Mouse (Mus musculus): Measurements from ENCODE around the gene Ccdc157.
"Not testable (repeated sequence)": the region's sequence is repeated elsewhere in the genome, so short reads cannot be mapped to it uniquely, and the experiment has no call there.

Ccdc157 gene

DNA sequence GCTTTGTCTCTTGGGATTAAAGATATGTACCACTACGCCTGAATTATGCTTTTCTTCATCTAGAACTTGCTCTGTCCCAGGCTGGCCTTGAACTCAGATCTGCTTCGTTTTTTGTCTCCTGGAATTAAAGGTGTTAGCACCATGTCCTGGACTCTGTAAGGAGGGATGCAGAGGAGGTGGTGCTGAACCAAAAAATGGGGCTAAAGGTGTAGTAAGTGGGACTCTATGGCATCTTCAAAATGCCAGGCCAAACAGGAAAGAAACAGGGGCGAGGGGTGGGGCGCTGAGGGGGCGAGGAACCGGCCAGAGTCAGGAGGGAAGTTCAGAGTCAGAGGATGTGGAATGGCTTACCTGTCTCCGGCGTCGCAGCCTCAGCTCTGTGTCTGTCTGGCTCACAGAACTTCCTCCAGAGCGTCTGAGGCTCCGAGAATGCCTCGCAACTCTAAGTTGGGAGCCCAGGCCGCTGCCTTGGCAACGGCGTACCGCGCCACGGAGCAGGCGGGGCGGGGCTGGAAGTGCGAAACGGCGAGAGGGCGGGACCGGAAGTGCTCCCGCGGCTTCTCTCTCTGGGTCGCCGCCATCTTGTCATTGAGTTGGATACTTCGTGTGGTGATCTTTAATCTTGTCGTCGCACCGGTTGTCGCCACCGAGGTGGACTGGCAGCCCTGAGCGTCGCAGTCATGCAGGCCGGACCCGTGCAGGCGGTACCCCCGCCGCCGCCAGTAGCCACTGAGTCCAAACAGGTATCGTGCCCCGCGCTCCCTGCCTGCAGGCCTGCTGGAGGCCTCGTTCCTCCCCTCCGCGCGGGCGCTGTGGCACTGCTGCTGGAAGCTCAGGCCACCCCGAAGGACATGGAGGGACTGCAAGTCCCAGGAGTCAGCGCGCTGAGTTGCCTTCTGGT lies at the start of gene Ccdc157, which contains the start of gene Sf3a1:
TSS of gene Ccdc157 (minus strand) at position 486 of the 901 bp plus-strand sequence.
TSS of gene Sf3a1 (plus strand) at position 543 of the 901 bp plus-strand sequence.
- in situ Hi-C loops (cut with MboI; ENCODE audit: unreplicated experiment in 2 of 2), result no loop called here

DNA sequence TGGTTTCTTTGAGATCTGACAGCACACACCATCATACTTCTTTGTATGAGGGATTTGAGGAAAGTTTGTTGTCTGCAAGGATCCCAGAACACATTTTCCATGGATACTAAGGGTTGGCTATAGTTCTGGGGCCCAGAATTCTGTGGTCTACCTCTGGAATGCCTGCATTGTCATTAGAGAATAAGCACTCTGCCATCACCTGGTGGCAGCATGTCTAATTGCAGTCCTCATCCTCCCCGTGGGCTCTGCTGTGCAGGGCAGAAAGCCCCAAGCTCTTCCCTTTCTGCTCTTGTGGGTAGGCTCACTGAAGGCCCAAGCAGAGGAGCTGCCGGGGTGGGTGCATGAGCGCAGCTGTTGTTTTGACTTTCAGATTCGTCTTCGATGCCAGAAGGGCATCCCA lies 49.5 kb upstream of the Ccdc157 start:
- in situ Hi-C loops (cut with MboI; ENCODE audit: unreplicated experiment in 2 of 2), result no loop called here

DNA sequence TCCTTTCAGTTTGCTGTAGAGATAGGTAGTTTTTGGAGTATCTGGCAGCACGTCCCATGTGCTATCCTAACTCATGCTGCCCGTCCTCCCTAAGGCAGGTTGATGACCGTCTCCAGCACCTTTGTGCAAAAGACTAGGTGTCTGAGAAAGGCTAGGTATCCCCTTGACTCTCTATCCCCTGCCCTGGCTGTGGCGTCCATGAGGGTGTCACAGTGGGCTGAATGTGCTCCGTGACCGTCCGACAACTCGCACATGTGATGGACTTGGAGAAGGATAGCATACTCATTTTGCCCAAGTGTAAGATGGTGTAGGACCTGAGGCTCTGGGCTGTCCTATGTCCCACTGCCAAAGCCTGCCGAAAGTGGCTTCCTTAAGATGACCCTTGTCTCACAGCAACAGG lies 47.6 kb upstream of the Ccdc157 start:
- in situ Hi-C loops (cut with MboI; ENCODE audit: unreplicated experiment in 2 of 2), result no loop called here

DNA sequence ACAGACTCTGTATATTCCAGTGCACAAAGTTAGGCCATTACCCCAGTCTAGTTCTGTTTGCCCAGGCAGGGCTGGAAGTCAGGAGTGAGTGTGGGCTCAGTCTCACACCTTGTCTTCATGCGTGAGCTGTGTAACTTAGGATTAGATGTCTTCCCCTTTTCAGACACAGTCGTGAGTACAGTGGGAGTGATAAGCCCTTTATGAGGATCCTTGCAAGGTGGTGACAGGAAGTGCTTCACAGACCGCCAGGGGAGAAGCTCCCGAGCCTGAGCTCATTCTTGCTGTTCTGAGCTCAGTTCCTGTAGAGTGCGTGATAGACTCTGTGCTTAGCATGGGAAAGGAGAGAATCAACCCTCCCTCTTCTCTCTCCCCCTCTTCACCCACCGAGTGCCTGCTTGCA lies 46.5 kb upstream of the Ccdc157 start:
- in situ Hi-C loops (cut with MboI; ENCODE audit: unreplicated experiment in 2 of 2), result no loop called here

DNA sequence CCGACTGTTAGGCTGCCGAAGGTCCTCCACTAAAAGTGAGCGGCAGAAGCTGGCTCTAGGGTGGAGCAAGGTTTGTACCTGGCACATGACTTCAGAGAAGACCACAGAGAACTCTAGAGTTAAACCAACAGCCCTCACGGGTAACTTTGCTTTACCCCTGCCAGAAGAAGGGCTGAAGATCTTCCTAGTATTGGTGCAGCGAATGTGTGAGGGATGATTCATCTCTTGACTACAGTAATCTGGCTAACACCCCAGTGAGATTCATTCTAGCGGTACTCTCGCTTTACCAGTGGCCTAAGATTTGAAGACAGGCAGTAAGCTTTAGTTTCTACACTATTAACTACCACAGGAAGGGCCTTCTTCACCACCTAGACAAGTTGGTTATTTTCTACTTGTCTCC lies 45.9 kb upstream of the Ccdc157 start:
- in situ Hi-C loops (cut with MboI; ENCODE audit: unreplicated experiment in 2 of 2), result no loop called here

DNA sequence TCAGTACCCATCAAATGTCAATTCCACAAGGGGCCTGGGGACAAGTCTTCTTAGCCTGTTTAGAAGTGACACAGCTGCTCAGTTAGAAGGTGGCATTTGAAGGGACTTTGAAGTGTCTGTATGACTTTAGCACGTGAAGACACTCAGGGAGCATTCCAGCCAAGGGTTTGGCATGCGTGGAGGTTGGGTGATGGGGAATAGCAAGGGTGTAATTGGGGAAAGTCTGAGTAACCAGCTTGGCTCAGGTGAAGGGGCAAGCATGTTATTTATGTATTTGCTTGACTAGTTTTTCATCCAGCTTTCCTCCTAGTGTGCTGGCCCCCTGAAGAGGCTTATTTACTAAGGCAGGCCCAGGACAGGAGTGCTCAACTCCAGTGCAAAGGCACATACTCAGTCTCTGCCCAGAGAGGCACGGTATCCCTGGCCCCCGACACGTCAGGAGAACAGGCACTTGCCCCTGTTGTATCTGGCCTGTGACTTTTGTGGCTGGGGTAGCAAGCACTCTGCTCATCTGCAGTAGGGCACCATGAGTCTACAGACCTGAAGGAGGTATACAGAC lies 45.1 kb upstream of the Ccdc157 start:
- in situ Hi-C loops (cut with MboI; ENCODE audit: unreplicated experiment in 2 of 2), result no loop called here

DNA sequence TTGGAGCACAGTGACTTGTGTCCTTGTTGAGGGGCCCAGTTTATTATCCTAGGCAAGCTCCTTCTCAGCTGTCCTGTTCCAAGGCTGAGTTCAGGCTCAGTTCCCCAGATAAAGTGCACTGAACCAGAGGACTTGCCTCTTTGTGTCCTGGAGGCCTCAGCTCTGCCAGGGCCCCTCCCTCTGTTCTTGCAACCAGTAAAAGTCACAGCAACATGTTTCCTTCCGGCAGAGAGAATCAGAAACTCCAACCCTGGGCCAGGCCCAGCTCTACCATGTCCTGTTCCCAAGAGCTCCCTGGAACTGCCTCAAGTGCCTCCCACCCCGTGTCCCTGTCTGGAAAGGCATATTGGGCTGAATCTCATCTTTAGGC lies 43.6 kb upstream of the Ccdc157 start:
- in situ Hi-C loops (cut with MboI; ENCODE audit: unreplicated experiment in 2 of 2), result no loop called here

DNA sequence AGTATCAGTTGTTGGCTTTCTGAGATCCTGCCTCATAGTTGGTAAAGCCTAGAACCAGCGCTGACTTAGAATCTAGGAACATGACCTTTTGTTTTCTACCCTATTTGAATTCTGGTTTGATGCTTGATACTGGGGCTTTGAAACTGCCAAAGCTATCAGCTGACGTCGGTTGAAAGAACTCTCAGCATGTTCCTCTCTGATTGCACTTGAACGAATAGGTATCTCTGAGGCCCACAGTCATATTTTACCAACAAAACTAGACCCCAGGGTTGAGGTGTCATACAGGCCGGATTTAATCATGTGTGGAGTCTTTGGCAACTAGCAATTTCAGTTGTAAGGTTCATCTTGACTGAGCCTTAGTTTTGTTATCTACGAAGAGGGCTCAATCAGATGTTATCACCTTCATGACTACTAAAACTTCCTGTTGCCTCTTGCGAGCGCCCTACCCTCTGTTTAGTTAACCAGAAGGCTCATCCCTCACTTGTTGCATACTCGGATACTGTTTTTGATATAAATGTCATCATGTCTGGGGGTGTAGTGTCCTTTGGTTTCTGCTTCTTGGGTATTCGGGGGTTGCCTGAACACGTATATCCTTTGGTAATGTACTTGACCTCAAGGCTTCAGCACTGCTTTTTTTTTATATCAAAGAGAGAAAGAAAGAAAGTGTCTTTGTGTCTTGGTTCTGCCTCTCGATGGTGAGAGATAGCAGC lies 43.1 kb upstream of the Ccdc157 start:
- in situ Hi-C loops (cut with MboI; ENCODE audit: unreplicated experiment in 2 of 2), result no loop called here

DNA sequence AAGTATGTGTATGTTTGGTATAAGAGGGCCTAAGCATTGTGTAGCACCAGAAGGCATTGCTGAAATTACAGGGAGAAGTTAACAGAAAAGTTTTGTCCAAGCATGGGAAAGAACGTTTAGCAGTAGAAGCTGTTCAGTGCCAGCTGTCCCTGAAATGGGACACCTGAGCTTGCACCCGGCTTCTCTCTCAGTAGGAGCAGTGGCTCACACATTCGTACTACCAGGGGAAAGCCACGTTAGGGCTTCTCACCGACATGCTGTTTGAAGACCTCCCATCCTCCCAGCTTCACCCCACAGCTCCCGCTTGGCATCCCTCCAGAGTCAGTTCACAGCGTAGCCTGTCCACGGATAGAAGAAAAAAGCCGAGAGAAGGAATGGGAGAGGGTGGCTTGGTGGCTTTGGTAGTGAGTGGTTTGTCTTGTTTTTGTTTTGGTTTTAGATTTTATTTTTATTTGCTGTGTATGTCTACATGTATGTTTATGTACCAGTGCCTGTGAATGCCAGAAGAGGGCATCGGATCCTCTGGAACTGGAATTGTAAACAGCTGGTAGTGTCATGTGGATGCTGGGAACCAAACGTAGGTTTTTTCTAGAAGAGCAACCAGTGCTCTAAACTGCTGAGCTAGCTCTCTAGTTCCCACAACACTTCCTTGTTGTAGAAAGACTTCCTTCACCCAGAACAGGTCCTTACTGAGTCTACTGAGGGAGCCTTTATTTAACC lies 42.0 kb upstream of the Ccdc157 start:
- in situ Hi-C loops (cut with MboI; ENCODE audit: unreplicated experiment in 2 of 2), result no loop called here

DNA sequence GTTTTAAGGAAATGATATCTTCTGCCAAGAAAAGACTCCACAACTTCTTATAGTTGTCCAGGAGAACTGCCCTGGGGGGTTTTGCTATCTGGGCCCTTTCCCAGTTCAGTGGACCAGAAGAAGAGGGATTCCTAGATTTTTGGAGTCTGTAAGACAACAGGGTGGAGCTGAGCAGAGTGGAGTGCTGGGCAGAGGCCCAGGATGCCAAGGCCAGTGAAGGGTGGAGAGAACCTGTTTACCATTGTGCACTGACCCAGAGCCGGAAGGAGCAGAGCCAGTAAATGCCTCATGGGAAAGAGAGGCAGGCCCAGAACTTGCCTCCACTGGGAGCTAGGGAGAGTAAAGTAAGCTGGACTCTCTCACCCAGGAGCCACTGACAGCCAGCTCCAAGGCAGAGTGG lies 37.6 kb upstream of the Ccdc157 start:
- in situ Hi-C loops (cut with MboI; ENCODE audit: unreplicated experiment in 2 of 2), result no loop called here

DNA sequence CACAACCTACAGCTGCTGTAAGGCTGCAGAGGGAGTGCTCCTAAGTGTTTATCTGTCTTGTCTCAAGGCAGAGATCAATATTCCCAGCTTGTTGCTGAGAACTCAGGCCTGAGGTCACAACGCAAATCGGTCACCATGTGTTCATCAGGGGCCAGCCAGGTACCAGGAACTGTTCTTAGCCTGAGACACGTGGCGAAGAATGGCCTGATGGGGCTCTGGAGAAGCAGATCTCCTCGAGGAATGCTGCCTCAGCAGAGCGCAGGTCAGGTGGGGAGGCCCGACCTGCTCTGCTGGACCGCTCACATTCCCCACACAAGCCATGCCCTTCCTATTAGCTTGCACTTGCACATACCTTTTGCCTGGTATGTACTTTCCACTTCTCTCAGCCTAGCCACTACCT lies 36.5 kb upstream of the Ccdc157 start:
- in situ Hi-C loops (cut with MboI; ENCODE audit: unreplicated experiment in 2 of 2), result no loop called here

DNA sequence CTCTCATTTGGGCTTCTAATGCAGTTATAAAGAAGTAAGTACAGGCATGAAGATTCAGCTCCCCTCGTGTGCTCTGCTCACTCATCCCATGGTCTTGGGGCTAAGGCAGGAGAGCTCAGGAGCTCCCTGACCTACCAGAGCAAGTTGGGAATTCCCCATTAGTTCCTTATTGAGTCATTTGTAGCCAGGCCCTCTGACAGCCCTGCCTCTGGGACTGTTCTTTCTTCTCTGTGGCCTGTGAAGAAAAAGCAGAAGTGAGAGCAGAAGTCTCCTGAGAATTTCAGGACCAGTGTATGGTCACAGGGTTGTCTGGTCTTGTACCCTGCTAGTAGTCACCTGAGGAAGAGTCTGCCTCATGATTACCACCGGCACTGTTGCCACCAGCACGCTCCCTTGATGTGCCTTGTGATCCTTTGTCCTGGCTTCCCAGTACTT lies 35.5 kb upstream of the Ccdc157 start:
- in situ Hi-C loops (cut with MboI; ENCODE audit: unreplicated experiment in 2 of 2), result no loop called here

DNA sequence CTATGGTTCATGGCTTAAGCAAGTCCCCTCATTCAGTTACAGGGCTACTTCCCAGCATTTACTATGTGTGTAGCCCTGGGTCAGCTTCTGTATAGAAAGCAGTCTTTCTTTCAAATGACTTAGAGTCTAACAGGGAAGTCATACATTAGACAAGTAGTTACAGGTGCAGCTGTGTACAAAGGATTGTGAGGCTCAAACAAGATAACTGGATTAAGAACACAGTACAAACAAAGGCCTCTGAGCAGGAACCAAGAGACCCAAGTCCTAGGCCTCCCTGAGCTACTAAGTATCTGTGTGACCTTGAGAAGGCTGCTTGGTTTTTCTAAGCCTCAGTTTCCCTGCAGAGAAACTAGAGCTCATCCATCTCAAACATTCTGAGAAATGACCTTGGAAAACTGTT lies 33.3 kb upstream of the Ccdc157 start:
- in situ Hi-C loops (cut with MboI; ENCODE audit: unreplicated experiment in 2 of 2), result no loop called here

DNA sequence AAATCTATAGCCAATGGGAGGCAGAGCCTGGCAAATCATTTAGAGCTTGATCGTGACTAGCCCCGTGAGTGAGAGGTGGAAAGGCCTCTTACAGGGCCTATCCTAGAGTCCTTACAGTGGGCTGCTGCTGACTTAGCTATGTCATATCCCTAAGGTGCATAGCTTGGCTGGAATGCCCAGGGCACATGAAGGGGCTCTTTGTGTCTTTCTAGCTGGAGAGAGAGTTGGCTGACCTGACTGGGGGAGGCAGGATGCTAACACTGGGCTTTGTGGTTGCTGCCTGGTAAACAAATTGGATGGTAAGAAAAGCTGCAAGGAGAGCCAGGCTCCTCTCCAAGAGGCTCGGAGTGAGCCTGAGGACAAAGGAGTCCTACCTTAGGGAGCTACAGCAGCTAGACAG lies 32.7 kb upstream of the Ccdc157 start:
- in situ Hi-C loops (cut with MboI; ENCODE audit: unreplicated experiment in 2 of 2), result no loop called here

DNA sequence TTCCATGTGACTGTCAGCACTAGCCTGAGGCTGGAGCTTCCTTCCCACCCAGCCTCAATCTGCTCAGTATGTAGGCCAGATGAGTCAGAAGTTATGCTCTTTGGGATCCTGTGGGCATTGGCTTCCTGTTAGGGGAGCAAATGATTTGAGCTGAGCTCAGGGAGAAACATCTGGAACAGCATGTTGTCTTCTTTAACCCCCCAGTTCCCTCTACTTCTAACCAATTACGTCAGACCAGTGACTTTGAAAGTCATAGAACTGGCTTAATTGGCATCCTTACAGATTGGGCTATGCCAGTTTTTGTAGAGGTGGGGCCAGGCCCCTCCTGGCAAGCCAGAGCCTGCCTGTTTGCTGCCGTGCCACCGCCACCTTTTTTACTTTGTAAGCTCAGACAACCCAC lies 30.6 kb upstream of the Ccdc157 start:
- in situ Hi-C loops (cut with MboI; ENCODE audit: unreplicated experiment in 2 of 2), result no loop called here

DNA sequence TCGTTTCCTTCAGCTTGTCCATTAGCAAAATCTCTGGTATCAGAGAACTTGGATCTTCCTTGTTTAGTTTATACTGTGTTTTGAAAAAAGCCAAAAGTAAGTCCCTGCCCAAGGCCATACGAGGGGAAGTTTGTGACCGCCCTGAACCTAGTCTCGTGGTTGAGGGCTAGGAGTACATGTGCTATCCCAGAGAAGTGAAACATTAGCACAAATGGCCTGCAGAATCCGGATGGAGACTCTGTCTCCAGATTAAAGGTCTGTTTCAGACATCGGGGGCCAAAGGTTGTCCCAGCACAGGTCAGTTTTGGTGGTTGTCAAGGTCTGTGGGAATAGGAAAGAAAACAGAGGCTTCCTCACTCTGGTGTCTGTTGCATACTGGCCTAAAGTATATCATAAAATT lies 29.1 kb upstream of the Ccdc157 start:
- in situ Hi-C loops (cut with MboI; ENCODE audit: unreplicated experiment in 2 of 2), result no loop called here

DNA sequence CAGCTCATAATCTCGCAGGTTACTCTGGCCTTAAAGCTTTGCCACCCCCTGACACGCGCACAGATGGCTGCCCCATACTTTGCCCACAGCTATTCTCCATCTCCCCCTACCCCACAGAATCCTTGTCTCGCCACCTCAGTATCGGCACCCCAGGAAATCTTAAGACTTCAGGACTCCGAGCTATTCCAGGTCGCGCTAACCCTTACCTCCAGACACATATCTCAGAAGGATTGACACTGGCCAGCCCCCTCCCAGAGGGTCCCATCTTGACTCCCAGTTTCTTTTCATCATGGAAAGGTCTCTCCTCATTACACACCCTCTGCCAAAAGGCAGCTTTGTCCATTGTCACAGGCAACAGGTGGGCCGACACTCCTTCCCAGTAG lies 27.2 kb upstream of the Ccdc157 start:
- in situ Hi-C loops (cut with MboI; ENCODE audit: unreplicated experiment in 2 of 2), result no loop called here

DNA sequence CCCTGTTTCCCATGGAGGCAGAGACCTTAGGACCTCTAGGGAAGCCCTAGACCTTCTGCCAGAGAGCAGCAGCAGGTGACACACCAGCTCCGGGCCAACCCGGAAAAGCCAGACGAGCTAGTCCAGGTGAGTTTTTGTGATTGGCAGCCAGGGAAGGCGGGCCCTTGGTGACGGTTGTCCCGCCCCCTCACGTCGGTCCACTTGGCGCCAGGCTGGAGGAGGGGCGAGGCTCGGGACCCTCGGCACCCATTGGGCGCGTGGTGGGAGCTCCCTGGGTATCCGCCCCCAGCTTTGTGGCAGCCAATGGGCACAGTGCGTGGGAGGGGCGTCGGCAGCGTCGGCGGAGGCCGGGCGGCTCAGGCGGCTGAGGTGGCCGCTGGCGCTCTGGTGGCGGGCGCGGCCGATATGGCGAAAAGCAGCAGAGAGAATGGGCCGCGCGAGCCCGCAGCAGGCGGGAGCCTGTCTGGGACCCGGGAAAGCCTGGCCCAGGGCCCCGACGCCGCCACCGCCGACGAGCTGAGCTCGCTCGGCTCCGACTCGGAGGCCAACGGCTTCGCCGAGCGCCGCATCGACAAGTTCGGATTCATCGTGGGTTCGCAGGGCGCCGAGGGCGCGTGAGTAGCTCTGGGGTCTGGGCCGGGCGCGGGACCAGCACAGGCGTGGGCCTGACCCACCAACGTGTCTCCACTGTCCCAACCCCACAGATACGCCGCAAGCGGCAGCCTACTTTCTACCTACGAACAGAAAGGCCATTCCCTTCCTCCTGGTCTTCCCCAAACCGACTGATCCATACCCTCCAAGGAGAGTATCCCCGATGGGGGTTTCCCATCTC lies 26.6 kb upstream of the Ccdc157 start, which contains the start of gene Tbc1d10a:
TSS of gene Tbc1d10a (plus strand) at position 304 of the 832 bp plus-strand sequence.
- in situ Hi-C loops (cut with MboI; ENCODE audit: unreplicated experiment in 2 of 2), result no loop called here

DNA sequence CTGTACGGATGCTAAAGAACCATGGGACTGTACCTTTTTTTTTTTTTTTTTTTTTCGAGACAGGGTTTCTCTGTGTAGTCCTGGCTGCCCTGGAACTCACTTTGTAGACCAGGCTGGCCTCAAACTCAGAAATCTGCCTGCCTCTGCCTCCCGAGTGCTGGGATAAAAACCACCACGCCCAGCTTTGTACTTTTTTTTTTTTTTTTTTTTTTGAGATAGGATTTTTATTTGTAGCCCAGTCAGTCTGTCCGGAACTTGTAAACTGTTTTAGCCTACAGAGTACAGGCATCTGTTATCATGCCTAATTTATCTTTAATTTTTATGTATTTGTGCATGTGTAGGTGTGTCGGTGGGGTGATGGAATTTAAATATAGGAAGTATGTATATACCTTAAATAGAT lies 25.4 kb upstream of the Ccdc157 start:
- in situ Hi-C loops (cut with MboI; ENCODE audit: unreplicated experiment in 2 of 2), result not testable (repeated sequence)
